Mouse (Mus musculus) urinary bladder, postnatal 0 days (tissue): ENCODE data around the gene Tagln. TPM values are rescaled to one million over a fixed set of nuclear protein-coding genes. Genes with fewer than 3 reads are reported as not detected.

Experiments
- microRNA-seq: library from miRNA; unstranded; fragments of <30 nt; microRNA quantifications from one replicate; pipeline ENCODE4, GENCODE M21; 2016
- polyA plus RNA-seq: library from polyadenylated mRNA; unstranded; fragments of >200 nt; fragmentation: Nextera tagmentation; extraction: Ambion mirVana; gene quantifications from 2 replicates; pipeline ENCODE4 v1.2.1, GENCODE M21; 2015

Tagln gene
- 9,920 and 10,210 TPM in 2 replicates for polyA plus RNA-seq

DNA sequence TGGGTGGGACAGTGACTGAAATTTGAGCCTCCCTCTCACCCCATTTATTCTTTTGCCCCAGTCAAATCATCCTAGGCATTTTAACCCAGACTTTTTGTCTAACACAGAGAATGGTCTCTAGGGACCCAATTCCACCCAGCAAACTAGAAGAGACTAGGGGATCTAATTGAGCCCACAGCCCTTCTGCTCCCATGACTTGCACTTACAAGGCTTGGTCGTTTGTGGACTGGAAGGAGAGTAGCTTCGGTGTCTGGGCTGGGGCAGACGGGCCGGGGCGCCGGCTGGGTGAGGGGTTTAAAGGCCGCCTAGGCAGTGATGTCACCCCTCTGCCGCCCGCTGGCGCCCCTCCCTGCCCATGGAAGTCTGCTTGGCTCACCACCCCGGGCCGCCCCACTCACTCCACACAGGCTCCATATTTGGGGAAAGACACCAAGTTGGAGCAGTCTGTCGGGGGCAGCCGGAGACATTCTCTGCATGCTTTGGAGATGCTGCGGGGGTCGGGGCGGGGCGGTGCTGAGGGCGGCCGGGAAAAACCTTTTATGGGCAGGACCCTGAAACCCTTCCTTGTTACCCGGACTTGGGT lies at the start of gene Tagln:
TSS of gene Tagln (minus strand) at position 431 of the 583 bp plus-strand sequence.

DNA sequence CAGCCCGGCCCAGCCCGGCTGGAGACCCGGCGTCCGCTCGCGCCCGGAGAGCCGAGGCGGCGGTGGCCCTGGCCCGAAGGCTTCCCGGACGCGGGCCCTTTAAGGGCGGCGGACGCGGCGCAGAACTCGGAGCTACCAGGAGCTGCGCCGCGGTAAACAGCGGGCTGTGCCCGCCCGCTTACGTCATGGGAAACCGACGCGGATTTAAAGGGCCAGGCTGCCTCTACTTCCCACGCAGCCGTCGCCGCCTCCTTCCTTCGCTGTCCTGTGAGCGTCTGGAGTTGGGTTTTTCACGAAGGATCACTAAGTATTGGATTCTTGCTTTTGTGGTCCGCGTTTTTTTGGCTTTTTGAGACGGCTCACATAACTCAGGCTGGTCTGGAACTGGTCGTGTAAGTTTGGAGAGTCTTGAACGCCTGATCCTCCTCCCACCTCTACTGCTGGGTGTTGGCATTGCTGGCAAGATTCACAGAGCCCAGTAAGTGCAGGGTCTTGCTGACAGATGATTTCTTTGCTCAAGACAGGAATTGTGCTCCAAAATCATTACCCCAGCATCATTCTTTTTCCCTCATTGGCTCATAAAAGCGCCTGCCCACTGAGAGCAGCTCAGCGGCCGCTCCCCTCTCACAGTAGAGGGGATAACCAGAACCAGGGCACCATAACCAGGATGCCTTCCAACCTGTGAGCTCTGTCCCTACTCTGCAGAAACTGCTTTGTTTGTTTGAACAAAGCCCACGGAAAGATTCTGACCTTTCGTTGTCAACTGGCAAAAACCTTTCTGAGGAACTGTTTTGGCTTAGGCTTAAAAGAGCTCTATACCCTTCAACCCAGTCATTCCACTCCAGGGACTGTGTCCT lies 19.5 kb upstream of the Tagln start, which contains the start of gene Sidt2:
TSS of gene Sidt2 (minus strand) at position 152 of the 857 bp plus-strand sequence.

GRCm38 (mm10) chr9:45906355-45907077 lies 29.3 kb downstream of the Tagln start, which contains the start of the genes Pcsk7 and Rnf214:
Gene Pcsk7 (plus strand): TSS chr9:45906497.
Gene Rnf214 (minus strand): TSS chr9:45906911.

Small RNAs within 50 kb of the gene (microRNA-seq; reads per million reads assigned to microRNA genes)
- gene Mir7087 = not detected

Other genes starting within 250 kb of the Tagln start
- gene Cep164, start 107.4 kb downstream of the Tagln start, polyA plus RNA-seq = 16.4 and 16.6 TPM in 2 replicates
- gene Bace1, start 97.5 kb downstream of the Tagln start, polyA plus RNA-seq = 28.8 and 30.6 TPM in 2 replicates
- 13.9 TPM in 2 replicates for gene Pcsk7, start 29.6 kb downstream of the Tagln start, polyA plus RNA-seq
- 30.4 and 34.1 TPM in 2 replicates for gene Rnf214, start 29.1 kb downstream of the Tagln start, polyA plus RNA-seq
- gene Sidt2, start 19.2 kb upstream of the Tagln start, polyA plus RNA-seq = 39.7 and 43.7 TPM in 2 replicates
- 88.3 and 107 TPM in 2 replicates for gene Pafah1b2, start 76.6 kb upstream of the Tagln start, polyA plus RNA-seq
- 7.9 and 8.5 TPM in 2 replicates for gene Sik3, start 76.8 kb upstream of the Tagln start, polyA plus RNA-seq